Mouse (Mus musculus) liver, postnatal 0 days (tissue): ENCODE measurements at regions not wholly inside any gene's neighbourhood (a gene's known extent, or its start where the extent isn't known, plus 50 kb on each side); places are given as distances from the start of the nearest gene placed in this dataset.

ENCODE experiments used
- CTCF ChIP-seq: sonication (generic); IDR thresholded peaks from 2 replicates; pipeline ENCODE4 v1.5.1; 2016; ENCODE audit warnings: antibody characterized with exemption, low read depth
- EP300 ChIP-seq: IDR thresholded peaks from 2 replicates; pipeline ENCODE4 v1.6.1; 2016; ENCODE audit warnings: antibody characterized with exemption, low read depth, mild to moderate bottlenecking

GRCm38 (mm10) chr7:123572376-123572990 lies 72.2 kb upstream of the Zkscan2 start:
- TF ChIP-seq CTCF (no peak), EP300 (no peak)
